Mouse (Mus musculus): ENCODE data around the gene Sp3.
"Not testable (repeated sequence)": the region's sequence is repeated elsewhere in the genome, so short reads cannot be mapped to it uniquely, and the experiment has no call there.

Sp3 gene

GRCm38 (mm10) chr2:72980337-72981074 is at the start of gene Sp3:
TSS of gene Sp3 (minus strand) at chr2:72980446.
- DNase-seq (ENCODE audit: low read depth): peak; percentile 96

DNA sequence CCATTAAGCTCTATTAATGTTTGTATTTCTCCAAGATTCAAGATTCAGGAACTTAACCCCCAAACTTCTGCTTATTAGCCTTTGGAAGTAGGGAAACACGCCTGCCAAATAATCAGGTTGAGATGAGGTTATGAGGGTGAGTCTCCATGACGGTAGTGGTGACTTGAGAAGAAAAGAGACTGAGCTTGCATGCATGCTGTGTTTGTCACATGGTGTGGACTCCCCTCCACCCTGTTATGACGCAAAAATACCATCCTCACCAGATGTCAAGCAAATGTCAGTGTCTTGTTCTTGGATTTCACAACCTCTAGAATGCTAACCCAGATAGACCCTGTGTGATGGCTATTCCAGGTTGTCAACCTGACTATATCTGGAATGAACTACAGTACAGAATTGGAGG is 49.6 kb upstream of the Sp3 start:
- no peak for DNase-seq (ENCODE audit: low read depth)

DNA sequence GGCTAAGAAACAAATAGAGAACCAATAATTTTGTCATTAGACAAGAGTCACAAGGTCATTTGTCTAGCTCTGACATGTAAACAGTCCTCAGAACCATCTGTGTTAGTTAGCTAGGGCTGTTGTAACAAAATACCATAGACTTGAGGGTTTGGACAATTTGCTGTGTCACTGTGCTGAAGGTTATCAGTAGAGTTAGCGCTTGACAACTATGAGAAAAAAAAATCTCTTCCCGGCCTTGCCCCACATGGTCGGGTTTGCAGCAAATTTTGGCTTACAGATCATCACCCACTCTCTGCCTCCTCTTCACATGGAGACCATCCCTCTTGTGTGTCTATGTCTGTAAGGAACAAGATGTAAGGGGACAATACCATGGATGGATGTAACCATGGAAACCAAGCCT is 47.8 kb upstream of the Sp3 start:
- DNase-seq (ENCODE audit: low read depth): no peak

DNA sequence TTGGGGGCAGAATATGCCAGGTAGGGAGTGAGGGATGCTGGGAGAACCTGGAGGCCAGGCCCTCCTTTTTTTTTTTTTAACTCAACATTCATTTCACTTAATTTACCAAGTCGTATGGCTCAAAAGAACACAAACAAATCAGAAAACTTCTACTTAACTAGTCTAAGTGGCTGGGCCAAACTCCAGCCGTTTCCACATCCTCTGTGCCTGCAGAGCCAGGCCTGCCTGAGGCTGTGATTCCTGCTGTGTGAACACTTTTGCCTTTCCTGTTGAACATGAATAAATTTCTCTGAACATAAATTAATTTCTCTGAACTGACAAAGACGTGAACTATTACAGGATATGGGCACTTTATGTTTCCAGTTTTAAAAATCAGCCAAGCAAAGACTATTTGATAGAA is 46.9 kb upstream of the Sp3 start:
- DNase-seq (ENCODE audit: low read depth): no peak

DNA sequence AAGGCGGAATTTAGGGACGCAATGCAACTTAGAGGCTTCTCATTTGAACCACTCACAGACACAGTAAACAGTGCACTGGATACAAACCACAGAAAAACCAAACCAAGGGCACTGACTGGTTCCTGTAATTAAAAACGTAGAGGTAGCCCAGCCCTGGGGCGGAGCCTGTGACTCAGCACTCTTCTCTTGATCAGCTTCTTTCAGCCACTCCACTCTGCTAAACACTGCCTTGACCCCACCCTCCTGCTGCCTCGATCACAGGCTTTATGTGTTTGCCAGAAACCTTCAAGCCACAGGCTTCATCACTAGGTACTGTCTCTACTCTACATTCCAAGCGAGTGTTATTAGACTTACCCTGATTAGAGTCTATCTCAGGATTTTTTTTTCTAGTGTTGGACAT is 43.6 kb upstream of the Sp3 start:
- DNase-seq (ENCODE audit: low read depth): no peak

GRCm38 (mm10) chr2:73021046-73021445 is 40.8 kb upstream of the Sp3 start:
- no peak for DNase-seq (ENCODE audit: low read depth)

GRCm38 (mm10) chr2:73019371-73020146 is 39.3 kb upstream of the Sp3 start:
- DNase-seq (ENCODE audit: low read depth): no peak

GRCm38 (mm10) chr2:73014063-73014462 is 33.8 kb upstream of the Sp3 start:
- not testable (repeated sequence) for DNase-seq (ENCODE audit: low read depth)

GRCm38 (mm10) chr2:73012636-73013035 is 32.4 kb upstream of the Sp3 start:
- peak; percentile 49 for DNase-seq (ENCODE audit: low read depth)

DNA sequence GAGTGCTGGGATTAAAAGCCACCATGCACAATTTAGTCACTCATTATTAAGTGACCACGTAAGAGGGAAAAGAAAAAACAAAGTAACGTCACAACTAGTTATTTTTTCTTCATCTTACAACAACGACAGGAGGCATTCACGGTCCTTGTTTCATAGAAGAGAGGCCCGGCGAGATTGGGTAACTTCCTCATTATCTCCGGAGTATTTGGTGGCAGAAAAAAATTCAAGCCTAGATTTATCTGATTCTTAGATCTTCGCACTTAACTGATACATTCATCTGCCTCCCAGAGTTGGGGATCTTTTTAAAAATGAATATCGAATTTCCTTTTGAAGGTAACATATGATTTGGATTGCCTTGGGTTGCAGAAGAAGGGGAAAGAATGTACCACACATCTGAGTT is 27.2 kb upstream of the Sp3 start:
- no peak for DNase-seq (ENCODE audit: low read depth)

GRCm38 (mm10) chr2:73005611-73006515 is 25.6 kb upstream of the Sp3 start:
- DNase-seq (ENCODE audit: low read depth): no peak

DNA sequence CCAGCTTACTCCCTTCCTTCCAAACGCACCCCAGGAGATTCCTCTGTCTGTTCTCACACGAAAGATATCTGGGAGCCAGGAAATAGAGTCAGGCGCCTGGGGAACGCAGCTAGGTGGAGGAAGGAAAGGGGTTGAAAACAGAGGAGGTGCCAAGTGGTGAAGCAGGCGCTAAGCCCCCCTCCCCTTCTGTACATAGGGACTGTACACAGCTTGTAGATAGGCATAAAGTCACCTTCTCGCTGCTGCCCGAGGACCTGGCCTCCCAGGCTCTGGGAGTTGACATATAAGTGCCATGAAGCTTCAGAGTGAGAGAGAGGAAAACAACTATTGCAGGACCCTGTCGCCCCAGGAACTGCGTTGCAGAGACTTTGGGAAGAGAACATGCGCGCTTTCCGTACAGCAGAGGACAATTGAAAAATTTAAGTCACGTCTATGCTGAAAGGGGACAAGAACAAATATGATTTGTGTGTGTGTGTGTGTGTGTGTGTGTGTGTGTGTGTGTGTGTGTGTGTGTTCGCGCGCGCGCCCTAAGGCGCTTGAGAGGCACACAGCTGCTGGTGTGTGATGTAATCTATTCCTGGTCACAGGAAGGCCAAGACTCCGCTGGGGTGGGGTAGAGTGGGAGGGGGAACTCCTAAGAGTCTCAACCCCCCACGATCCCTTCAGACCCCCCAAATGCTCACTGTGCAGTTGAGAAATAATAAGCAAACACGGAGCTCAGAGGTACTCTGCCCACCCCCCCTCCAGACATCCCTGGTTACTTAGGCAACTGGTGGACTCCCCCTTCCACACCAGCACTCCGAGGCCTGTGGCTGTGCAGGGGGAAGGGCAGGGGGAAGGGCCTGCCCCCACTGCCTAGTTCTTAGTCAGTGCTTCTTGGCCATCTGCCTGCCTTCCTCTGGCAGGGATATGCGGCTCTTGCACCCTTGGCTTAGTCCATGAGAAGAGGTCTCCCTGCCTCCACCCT is 23.8 kb upstream of the Sp3 start:
- peak; percentile 67 for DNase-seq (ENCODE audit: low read depth)

- DNase-seq (ENCODE audit: low read depth): peak; percentile 86
These were observed 22.8 kb upstream of the Sp3 start for GRCm38 (mm10) chr2:73003049-73003448.

DNA sequence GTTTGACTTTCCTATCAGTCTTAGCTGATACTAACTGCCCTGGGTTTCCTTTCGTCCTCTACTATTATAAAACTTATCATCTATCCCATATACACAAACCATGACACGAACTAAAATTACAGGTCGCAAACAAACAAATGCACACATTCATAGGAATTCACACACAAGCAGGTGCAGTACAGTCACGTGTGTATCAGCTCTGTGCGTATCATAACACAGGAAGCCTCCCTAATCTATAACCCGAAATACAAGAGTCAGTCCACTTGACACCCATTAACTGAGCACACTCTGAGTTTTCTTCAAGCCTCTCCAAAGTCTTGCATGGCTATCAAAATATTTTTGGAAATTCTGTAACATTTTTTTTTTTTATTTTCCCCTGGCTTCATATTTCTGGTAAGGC is 22.2 kb upstream of the Sp3 start:
- peak; percentile 49 for DNase-seq (ENCODE audit: low read depth)

DNA sequence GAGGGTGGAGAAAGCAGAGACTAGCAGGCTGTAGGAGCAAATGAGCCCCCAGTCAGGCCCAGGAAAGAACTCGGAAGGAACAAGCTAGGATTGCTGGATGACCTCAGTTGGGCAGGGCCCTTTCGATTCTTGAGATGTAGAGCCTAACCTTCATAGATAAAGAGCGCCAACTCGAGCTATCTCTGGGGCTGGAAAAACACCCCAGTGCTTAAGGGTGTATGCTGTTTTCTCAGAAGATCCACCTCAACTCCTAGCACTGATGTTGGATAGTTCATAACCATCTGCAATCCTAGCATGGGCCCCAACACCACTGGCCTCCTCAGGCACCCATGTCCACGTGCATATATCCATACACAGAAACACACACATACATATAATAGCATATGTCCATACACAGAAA is 21.7 kb upstream of the Sp3 start:
- no peak for DNase-seq (ENCODE audit: low read depth)

- DNase-seq (ENCODE audit: low read depth): no peak
These were observed 19.9 kb upstream of the Sp3 start for GRCm38 (mm10) chr2:73000194-73000593.

- peak; percentile 41 for DNase-seq (ENCODE audit: low read depth)
These were observed 17.3 kb upstream of the Sp3 start for GRCm38 (mm10) chr2:72997586-72997985.

DNA sequence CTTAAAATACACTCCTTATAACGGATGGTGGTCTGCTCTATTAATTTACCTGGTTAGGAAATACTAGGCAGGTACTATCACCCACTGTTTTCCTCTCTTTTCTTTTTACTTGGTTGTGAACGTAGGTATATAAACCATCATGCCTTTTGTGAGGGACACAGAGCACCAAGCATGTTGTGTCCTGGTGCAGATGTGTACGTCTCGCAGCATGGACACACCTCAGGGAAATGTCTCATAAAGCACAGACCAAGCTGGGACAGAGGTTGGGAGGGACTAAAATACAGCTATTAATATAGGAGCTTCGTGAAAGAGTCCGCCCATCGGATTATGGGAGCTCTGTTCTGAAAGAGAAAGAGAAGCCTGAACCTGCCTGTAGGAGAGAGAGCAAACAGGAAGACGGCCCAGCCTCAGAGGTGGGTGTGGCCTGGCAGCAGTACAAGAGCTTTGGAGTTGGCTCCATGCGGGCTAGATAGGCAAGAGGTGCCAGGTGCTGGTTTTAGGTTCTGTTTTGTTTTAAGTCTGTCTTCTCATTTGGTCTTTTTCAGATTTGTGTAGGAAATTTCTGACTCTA is 16.6 kb upstream of the Sp3 start:
- peak; percentile 90 for DNase-seq (ENCODE audit: low read depth)

GRCm38 (mm10) chr2:72995346-72996097 is 15.3 kb upstream of the Sp3 start:
- DNase-seq (ENCODE audit: low read depth): peak; percentile 74

GRCm38 (mm10) chr2:72994165-72994564 is 13.9 kb upstream of the Sp3 start:
- DNase-seq (ENCODE audit: low read depth): no peak
